Mouse (Mus musculus) MEL (cell line): ENCODE data around the gene Gm38392. TPM values are rescaled to one million over a fixed set of nuclear protein-coding genes. Genes with fewer than 3 reads are reported as not detected.

Experiments used
- DNase-seq: peaks from one replicate; pipeline ENCODE4 v3.0.0; 2011; ENCODE audit warnings: low read depth, low spot score
- H3K27ac ChIP-seq: 2 replicates; pipeline ENCODE4 v1.5.1; 2012; ENCODE audit warnings: low read depth, mild to moderate bottlenecking, control low read depth, low read length, moderate library complexity; ENCODE audit not compliant: control insufficient read depth
- H3K27me3 ChIP-seq, 2 experiments: fragments of 150-350 bp in 1 of 2; sonication (generic) in 1 of 2; 2 replicates each; pipeline ENCODE4 v1.6.1; 2012; ENCODE audit warnings: low read length in 2 of 2, mild to moderate bottlenecking in 2 of 2, improper control_type of control experiment in 1 of 2, moderate library complexity in 1 of 2; ENCODE audit not compliant: insufficient read depth in 2 of 2, control insufficient read depth in 1 of 2
- H3K36me3 ChIP-seq, 2 experiments: 2 replicates each; pipeline ENCODE4 v1.6.1; 2012 to 2014; ENCODE audit warnings: low read length in 2 of 2, improper control_type of control experiment in 1 of 2, inconsistent platforms in 1 of 2, mild to moderate bottlenecking in 1 of 2; ENCODE audit not compliant: insufficient read depth in 2 of 2, control insufficient read depth in 1 of 2
- H3K4me1 ChIP-seq, 2 experiments: fragments of 150-350 bp in 1 of 2; sonication (generic) in 1 of 2; 2 replicates each; pipeline ENCODE4 v1.6.1; 2012; ENCODE audit warnings: low read length in 2 of 2, improper control_type of control experiment in 1 of 2, mild to moderate bottlenecking in 1 of 2; ENCODE audit not compliant: insufficient read depth in 2 of 2, control insufficient read depth in 1 of 2
- H3K4me3 ChIP-seq, 2 experiments: fragments of 150-350 bp in 1 of 2; sonication (generic) in 1 of 2; 2 replicates each; pipeline ENCODE4 v1.5.1; 2012; ENCODE audit warnings: low read depth in 2 of 2, low read length in 2 of 2, mild to moderate bottlenecking in 2 of 2, moderate library complexity in 2 of 2, control low read depth in 1 of 2, improper control_type of control experiment in 1 of 2; ENCODE audit not compliant: control insufficient read depth in 1 of 2, insufficient read depth in 1 of 2
- H3K79me2 ChIP-seq: 2 replicates; pipeline ENCODE4 v1.6.1; 2012; ENCODE audit warnings: mild to moderate bottlenecking, low read length, moderate library complexity; ENCODE audit not compliant: control insufficient read depth, poor library complexity, insufficient read depth
- H3K9ac ChIP-seq: 2 replicates; pipeline ENCODE4 v1.6.1; 2012; ENCODE audit warnings: low read depth, mild to moderate bottlenecking, control low read depth, low read length, moderate library complexity; ENCODE audit not compliant: control insufficient read depth, poor library complexity, severe bottlenecking
- H3K9me3 ChIP-seq: fragments of 150-350 bp; sonication (generic); replicated peaks from 2 replicates; pipeline ENCODE4 v1.6.1; 2012; ENCODE audit warnings: mild to moderate bottlenecking, low read length, improper control_type of control experiment, moderate library complexity; ENCODE audit not compliant: insufficient read depth
- CHD1 ChIP-seq: IDR thresholded peaks from 2 replicates; pipeline ENCODE4 v1.6.1; 2012; ENCODE audit warnings: low read depth, mild to moderate bottlenecking, inconsistent platforms, low read length, improper control_type of control experiment
- E2F4 ChIP-seq: IDR thresholded peaks from 2 replicates; pipeline ENCODE4 v1.6.1; 2011; ENCODE audit warnings: low read depth, low read length, improper control_type of control experiment, borderline replicate concordance
- EP300 ChIP-seq, 2 experiments: IDR thresholded peaks; 2 replicates each; pipeline ENCODE4 v1.6.1; 2011; ENCODE audit warnings: improper control_type of control experiment in 2 of 2, low read length in 2 of 2, low read depth in 1 of 2, mild to moderate bottlenecking in 1 of 2
- MAX ChIP-seq: IDR thresholded peaks from 2 replicates; pipeline ENCODE4 v1.6.1; 2011; ENCODE audit warnings: low read length, improper control_type of control experiment
- MXI1 ChIP-seq: IDR thresholded peaks from 2 replicates; pipeline ENCODE4 v1.6.1; 2011; ENCODE audit warnings: mild to moderate bottlenecking, low read depth, low read length, improper control_type of control experiment
- MYB ChIP-seq: IDR thresholded peaks from 2 replicates; pipeline ENCODE4 v1.6.1; 2011; ENCODE audit warnings: mild to moderate bottlenecking, low read depth, low read length, improper control_type of control experiment
- MYC ChIP-seq: IDR thresholded peaks from 2 replicates; pipeline ENCODE4 v1.6.1; 2011; ENCODE audit warnings: low read depth, mild to moderate bottlenecking, low read length, improper control_type of control experiment, moderate library complexity
- NRF1 ChIP-seq: IDR thresholded peaks from 2 replicates; pipeline ENCODE4 v1.6.1; 2014; ENCODE audit warnings: low read depth, mild to moderate bottlenecking, inconsistent platforms, low read length, improper control_type of control experiment, moderate library complexity; ENCODE audit not compliant: poor library complexity, insufficient read depth, severe bottlenecking
- POLR2AphosphoS2 ChIP-seq: IDR thresholded peaks from 2 replicates; pipeline ENCODE4 v1.6.1; 2011; ENCODE audit warnings: low read length, improper control_type of control experiment
- SIN3A ChIP-seq: IDR thresholded peaks from 2 replicates; pipeline ENCODE4 v1.6.1; 2012; ENCODE audit warnings: low read length, improper control_type of control experiment, inconsistent platforms
- SMC3 ChIP-seq: IDR thresholded peaks from 2 replicates; pipeline ENCODE4 v1.6.1; 2011; ENCODE audit warnings: low read depth, low read length, improper control_type of control experiment
- TBP ChIP-seq: IDR thresholded peaks from 2 replicates; pipeline ENCODE4 v1.8.0; 2011; ENCODE audit warnings: low read depth, low read length, improper control_type of control experiment
- TCF12 ChIP-seq: IDR thresholded peaks from 2 replicates; pipeline ENCODE4 v1.6.1; 2014; ENCODE audit warnings: low read depth, mild to moderate bottlenecking, inconsistent platforms, low read length, improper control_type of control experiment, moderate library complexity
- USF1 ChIP-seq: IDR thresholded peaks from 2 replicates; pipeline ENCODE4 v1.6.1; 2014; ENCODE audit warnings: low read depth, mild to moderate bottlenecking, inconsistent platforms, low read length, improper control_type of control experiment, moderate library complexity
- USF2 ChIP-seq, 2 experiments: IDR thresholded peaks; 2 replicates each; pipeline ENCODE4 v1.6.1; 2011 to 2012; ENCODE audit warnings: improper control_type of control experiment in 2 of 2, low read length in 2 of 2, borderline replicate concordance in 1 of 2, inconsistent platforms in 1 of 2, low read depth in 1 of 2, mild to moderate bottlenecking in 1 of 2; ENCODE audit not compliant: insufficient read depth in 1 of 2
- ZC3H11A ChIP-seq: IDR thresholded peaks from 2 replicates; pipeline ENCODE4 v1.6.1; 2012; ENCODE audit warnings: low read depth, mild to moderate bottlenecking, inconsistent platforms, low read length, improper control_type of control experiment
- ZKSCAN1 ChIP-seq: IDR thresholded peaks from 2 replicates; pipeline ENCODE4 v1.6.1; 2012; ENCODE audit warnings: low read depth, mild to moderate bottlenecking, inconsistent platforms, low read length, improper control_type of control experiment, moderate library complexity
- polyA plus RNA-seq, 2 experiments: library from polyadenylated mRNA; stranded (reverse) in 1 of 2; unstranded in 1 of 2; fragments of >175 nt in 1 of 2; fragments of >200 nt in 1 of 2; gene quantifications; 2 replicates each; pipeline versions ENCODE4 v1.2.1 to v1.2.4; 2012; ENCODE audit warnings: low replicate concordance in 2 of 2, low read depth in 1 of 2; ENCODE audit not compliant: insufficient read length in 2 of 2, insufficient read depth in 1 of 2, missing spikeins in 1 of 2
- total RNA-seq: library from RNA; depleted of rRNA; stranded (reverse); fragments of 300-350 nt; gene quantifications from 2 replicates; pipeline ENCODE4 v1.2.3, GENCODE M21; 2012

Gm38392 gene
- total and polyA plus RNA-seq, 3 experiments: 0.69 to 0.84 TPM; not detected in 1

DNA sequence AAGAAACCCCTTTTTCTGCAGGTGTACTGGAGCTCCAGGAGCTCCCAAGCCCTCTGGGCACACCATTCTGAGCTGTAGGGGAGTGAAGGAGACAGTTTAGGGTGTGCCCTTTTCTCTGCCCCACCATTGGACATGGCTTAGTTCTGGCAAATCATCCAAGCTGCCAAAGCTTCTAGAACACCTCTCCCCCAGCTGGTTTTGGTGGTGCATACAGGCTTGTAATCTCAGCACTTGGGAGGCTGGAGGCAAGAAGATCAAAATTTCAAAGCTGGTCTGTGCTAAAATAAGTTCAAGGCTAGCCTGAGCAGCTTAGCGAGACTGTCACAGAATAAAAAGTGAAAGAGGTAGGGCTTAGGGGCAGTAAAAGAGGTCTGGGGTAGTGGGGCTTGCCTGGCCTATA is 74.7 kb downstream of the Gm38392 start:
- H3K27me3 ChIP-seq: peaks cover 7 to 9% of the 10 kb centered on the region in 2 experiments
- no peak for TF ChIP-seq ZC3H11A
- no peak for TF ChIP-seq CHD1
- no peak for TF ChIP-seq USF2 (IDR thresholded peaks at IDR 0.05; ENCODE audit: borderline replicate concordance in 1 of 2, insufficient read depth in 1 of 2, low read depth in 1 of 2, low read length in 2 of 2)
- TF ChIP-seq ZKSCAN1: no peak
- no peak for TF ChIP-seq TBP
- TF ChIP-seq MYC: no peak
- TF ChIP-seq SIN3A: no peak
- no peak for TF ChIP-seq E2F4
- no peak for TF ChIP-seq MAX
- no peak for TF ChIP-seq USF1
- no peak for TF ChIP-seq MYB
- TF ChIP-seq EP300 (IDR thresholded peaks at IDR 0.05; ENCODE audit: low read depth in 1 of 2, low read length in 2 of 2): no peak
- no peak for TF ChIP-seq TCF12
- no peak for TF ChIP-seq NRF1
- TF ChIP-seq SMC3: no peak
- no peak for TF ChIP-seq POLR2AphosphoS2
- no peak overlapping the region for H3K27ac ChIP-seq
- peaks cover 0 to 9% of the 10 kb centered on the region in 2 experiments; a peak in 2 of 4 replicates for H3K36me3 ChIP-seq
- no peak overlapping the region for H3K9ac ChIP-seq
- H3K9me3 ChIP-seq: no peaks in the 10 kb centered on the region
- no peak overlapping the region for H3K4me3 ChIP-seq
- H3K4me1 ChIP-seq: peaks cover 2 to 13% of the 10 kb centered on the region in 2 experiments; a peak in 3 of 4 replicates
- no peak for DNase-seq
- H3K79me2 ChIP-seq: no peaks in the 10 kb centered on the region

DNA sequence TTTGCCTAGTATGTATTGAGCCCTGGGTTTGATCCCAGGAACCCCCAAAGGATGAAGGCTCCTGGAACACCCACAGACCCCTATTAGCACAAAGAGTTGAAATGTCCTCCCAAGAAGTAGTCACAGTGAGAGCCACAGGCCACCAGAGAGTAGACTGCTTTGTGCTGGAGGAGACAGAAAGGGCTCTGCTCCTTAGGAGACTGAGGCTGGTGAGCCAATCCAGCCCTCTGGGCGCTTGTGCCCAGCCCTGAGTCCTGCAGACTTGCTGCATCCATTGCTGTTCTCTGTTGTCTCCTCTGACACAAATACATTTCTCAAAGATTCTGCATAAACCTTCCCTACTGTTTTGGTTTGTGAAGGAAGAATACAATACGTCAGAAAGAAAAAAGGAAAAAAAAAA is 76.1 kb downstream of the Gm38392 start:
- no peaks in the 10 kb centered on the region for H3K79me2 ChIP-seq
- H3K9me3 ChIP-seq: no peaks in the 10 kb centered on the region
- H3K27ac ChIP-seq: no peak overlapping the region
- H3K4me3 ChIP-seq: no peak overlapping the region
- H3K36me3 ChIP-seq: peaks cover 0 to 9% of the 10 kb centered on the region in 2 experiments; a peak in 2 of 4 replicates
- no peak for DNase-seq
- peaks cover 2 to 13% of the 10 kb centered on the region in 2 experiments; a peak in 3 of 4 replicates for H3K4me1 ChIP-seq
- no peak for TF ChIP-seq MXI1
- TF ChIP-seq TCF12: no peak
- no peak for TF ChIP-seq ZKSCAN1
- no peak overlapping the region for H3K9ac ChIP-seq
- peaks cover 7 to 10% of the 10 kb centered on the region in 2 experiments for H3K27me3 ChIP-seq
